In genomic region chr9:48898551-48898950, GRCm38 (mm10) we compare ENCODE assay signal across 10 mouse cellular contexts. TPM values are rescaled to one million over a fixed set of nuclear protein-coding genes. Genes with fewer than 3 reads are reported as not detected.
DNase-seq lines count a peak whose midpoint lies in the region; ATAC-seq and TF ChIP-seq lines count a peak whose summit lies in the region.
"Had no signal": no experiment of that assay in that cellular context is flagged by ENCODE, and none has a peak within 500 bp of the region (broad histone marks: within the 10 kb centered on the region; RNA-seq: fewer than 3 reads in every experiment).

No protein-coding gene starts in this region.

- H3K9ac ChIP-seq in heart, embryonic 12.5 days = no peak overlapping the region
- no peak overlapping the region for H3K9ac ChIP-seq in hindbrain, postnatal 0 days (replicated peaks; ENCODE audit: low read length)
- H3K9ac ChIP-seq: embryonic facial prominence, embryonic 13.5 days had no signal

- no peak for ATAC-seq in heart, embryonic 12.5 days (ENCODE audit: insufficient number of reproducible peaks, low FRiP score)
- no peak for ATAC-seq in hindbrain, postnatal 0 days
- ATAC-seq: midbrain, embryonic 16.5 days had no signal

- no peaks in the 10 kb centered on the region for H3K4me1 ChIP-seq in heart, embryonic 12.5 days (replicated peaks)
- H3K4me1 ChIP-seq in hindbrain, postnatal 0 days (ENCODE audit: insufficient read depth, low read length) = 0 out of 2 replicates have a peak, but pooled peaks cover 8% of the 10 kb centered on the region

- 15% methylated on average over 8 of the region's 8 CpGs for WGBS in heart, embryonic 12.5 days
- 47% methylated on average over 8 of the region's 8 CpGs for whole genome bisulfite sequencing in hindbrain, postnatal 0 days

- no peaks in the 10 kb centered on the region for H3K36me3 ChIP-seq in heart, embryonic 12.5 days
- no peaks in the 10 kb centered on the region for H3K36me3 ChIP-seq in hindbrain, postnatal 0 days (ENCODE audit: insufficient read depth, low read length)
- H3K36me3 ChIP-seq: embryonic facial prominence, embryonic 13.5 days had no signal

- no peak overlapping the region for H3K4me3 ChIP-seq in heart, embryonic 12.5 days
- H3K4me3 ChIP-seq in hindbrain, postnatal 0 days (ENCODE audit: low read length) = no peak overlapping the region
- H3K4me3 ChIP-seq: embryonic facial prominence, embryonic 13.5 days had no signal

- no peak overlapping the region for H3K4me2 ChIP-seq in heart, embryonic 12.5 days
- H3K4me2 ChIP-seq in hindbrain, postnatal 0 days (ENCODE audit: low read depth, low read length) = no peak overlapping the region
- H3K4me2 ChIP-seq: embryonic facial prominence, embryonic 13.5 days had no signal

- peak; percentile 7 to 31 for DNase-seq in heart, adult 18-20 months
- peak; percentile 31 for DNase-seq in ovary, postnatal 36 days (ENCODE audit: low spot score)
- no peak for DNase-seq in ovary, adult 18-20 months (ENCODE audit: low spot score)
- peak; percentile 10 for DNase-seq in hindbrain, postnatal 0 days (ENCODE audit: low spot score)
- DNase-seq in thymus, postnatal 4 days = peak; percentile 57
- no peak for DNase-seq in cerebellum, adult 9-10 months
- DNase-seq in cerebellum, adult 18-20 months = no peak

- no peak for TF ChIP-seq CTCF in hindbrain, postnatal 0 days (IDR thresholded peaks at IDR 0.05; ENCODE audit: low read depth)

- H3K27me3 ChIP-seq in heart, embryonic 12.5 days (replicated peaks) = peaks cover 27% of the 10 kb centered on the region
- 0 out of 2 replicates have a peak, but pooled peaks cover 3% of the 10 kb centered on the region for H3K27me3 ChIP-seq in hindbrain, postnatal 0 days (ENCODE audit: insufficient read depth, low read length)

- no peak overlapping the region for H3K27ac ChIP-seq in heart, embryonic 12.5 days (ENCODE audit: poor library complexity, severe bottlenecking)
- no peak overlapping the region for H3K27ac ChIP-seq in hindbrain, postnatal 0 days
- H3K27ac ChIP-seq: embryonic facial prominence, embryonic 13.5 days had no signal

- no peaks in the 10 kb centered on the region for H3K9me3 ChIP-seq in heart, embryonic 12.5 days (replicated peaks)
- H3K9me3 ChIP-seq in hindbrain, postnatal 0 days (ENCODE audit: low read length) = no peaks in the 10 kb centered on the region
- H3K9me3 ChIP-seq: embryonic facial prominence, embryonic 13.5 days had no signal

RNA-seq across cellular contexts. Expression of gene Htr3a, which starts 12.3 kb away (rescaled TPM):
- under 1 TPM in 1 of 2 experiments, not detected in 1; 0.17 TPM for total RNA-seq in heart, adult 18-20 months (2021)
- 0.24 and 0.33 TPM in 2 replicates for polyA plus RNA-seq in heart, embryonic 12.5 days (2016; fragmentation: Nextera tagmentation; extraction: Ambion mirVana)
- total RNA-seq in hindbrain, postnatal 0 days (2014; rRNA removed) = 3.4 and 4.7 TPM in 2 replicates
- 2.4 and 2.7 TPM in 2 replicates for polyA plus RNA-seq in hindbrain, postnatal 0 days (2015; fragmentation: Nextera tagmentation; extraction: Ambion mirVana)

Comparison
In these comparisons a context has a peak if more than half of its experiments do, and no peak if none do; other contexts are left out.
1. DNase-seq: peak in heart, adult 18-20 months (2 of 2), ovary, postnatal 36 days (single experiment), hindbrain, postnatal 0 days (single experiment) and thymus, postnatal 4 days (single experiment); none in ovary, adult 18-20 months (single experiment), cerebellum, adult 9-10 months (single experiment) and cerebellum, adult 18-20 months (0 of 2).